Mouse (Mus musculus) liver, adult 2 months (tissue): ENCODE measurements around the gene Dapk3.

Experiments used
- CTCF ChIP-seq: fragments of 200-500 bp; IDR thresholded peaks from 2 replicates; pipeline ENCODE4 v1.5.1; 2011; ENCODE audit warnings: low read depth, low read length, control low read depth
- POLR2A ChIP-seq: fragments of 200-500 bp; IDR thresholded peaks from 2 replicates; pipeline ENCODE4 v1.6.1; 2011; ENCODE audit warnings: low read length, control low read depth; ENCODE audit not compliant: insufficient read depth; ENCODE audit errors: extremely low read depth

GRCm38 (mm10) chr10:81177958-81178712 lies 4.7 kb upstream of the Dapk3 start:
- TF ChIP-seq CTCF = no peak
- TF ChIP-seq POLR2A = no peak
